Mouse (Mus musculus) central nervous system, embryonic 14 days (tissue): ENCODE data around the gene Pcna. TPM values are rescaled to one million over a fixed set of nuclear protein-coding genes. Genes with fewer than 3 reads are reported as not detected.

Experiments
- polyA plus RNA-seq: library from polyadenylated mRNA; depleted of rRNA; stranded (reverse); fragments of >200 nt; gene quantifications from 2 replicates; pipeline ENCODE4 v1.2.3, GENCODE M21; 2012; rRNA removed

The Pcna gene
- 212 and 274 TPM in 2 replicates for polyA plus RNA-seq

GRCm38 (mm10) chr2:132252542-132253528, at the start of gene Pcna:
TSS of gene Pcna (minus strand) at chr2:132253314.

GRCm38 (mm10) chr2:132262879-132263398, 9.8 kb upstream of the Pcna start, which contains the start of gene Cds2:
TSS of gene Cds2 (plus strand) at chr2:132263148.

GRCm38 (mm10) chr2:132247539-132248313, 5.4 kb downstream of the Pcna start, which contains the start of gene Tmem230:
TSS of gene Tmem230 (minus strand) at chr2:132247807.

Other genes with a start within 250 kb of the Pcna start
- 25.1 and 25.6 TPM in 2 replicates for gene Rassf2, start 223.1 kb downstream of the Pcna start, polyA plus RNA-seq
- gene Slc23a2, start 108.2 kb downstream of the Pcna start, polyA plus RNA-seq: 31.2 and 31.8 TPM in 2 replicates
- gene Tmem230, start 5.5 kb downstream of the Pcna start, polyA plus RNA-seq: 65.4 and 66.4 TPM in 2 replicates
- 44.1 and 44.8 TPM in 2 replicates for gene Cds2, start 9.8 kb upstream of the Pcna start, polyA plus RNA-seq
- gene Prokr2, start 132.1 kb upstream of the Pcna start, polyA plus RNA-seq: 2.7 TPM in 2 replicates